Mouse (Mus musculus) embryo, embryonic 9.5 days (tissue): ENCODE results near the gene Brms1.
A peak's percentile ranks its signal among the peaks of the same experiment; 100 is the strongest.

Experiments used
- DNase-seq: peaks from one replicate; pipeline ENCODE4 v3.0.0-alpha.2; 2017; ENCODE audit errors: extremely low spot score

The Brms1 gene

GRCm38 (mm10) chr19:5089324-5089723 is 48.2 kb downstream of the Brms1 start:
- DNase-seq: no peak

- DNase-seq: no peak
These were observed 50.9 kb downstream of the Brms1 start for GRCm38 (mm10) chr19:5092083-5092482.

GRCm38 (mm10) chr19:5093481-5094242 is 52.5 kb downstream of the Brms1 start:
- no peak for DNase-seq

GRCm38 (mm10) chr19:5094243-5094632 is 53.1 kb downstream of the Brms1 start:
- peak; percentile 96 for DNase-seq

GRCm38 (mm10) chr19:5094746-5095417 is 53.7 kb downstream of the Brms1 start:
- DNase-seq: no peak

GRCm38 (mm10) chr19:5095887-5096474 is 54.8 kb downstream of the Brms1 start:
- no peak for DNase-seq

- peak; percentile 40 for DNase-seq
These were observed 56.6 kb downstream of the Brms1 start for GRCm38 (mm10) chr19:5097521-5098362.

- DNase-seq: peak; percentile 81
These were observed 57.4 kb downstream of the Brms1 start, which contains the start of gene Cnih2 for GRCm38 (mm10) chr19:5098363-5099143. Gene Cnih2 (minus strand): TSS chr19:5098521.
